Mouse (Mus musculus) embryonic facial prominence, embryonic 13.5 days (tissue): ENCODE measurements around the gene Epha8. TPM values are rescaled to one million over a fixed set of nuclear protein-coding genes. Genes with fewer than 3 reads are reported as not detected.

Source experiments
- ATAC-seq: fragments of 200-750 bp; cut with Nextera tagmentation; 2 replicates; pipeline ENCODE4 v1.8.0; 2017; ENCODE audit warnings: low read depth; ENCODE audit not compliant: insufficient number of reproducible peaks, insufficient read depth, low FRiP score, low TSS enrichment
- H3K27ac ChIP-seq: fragments of 300-500 bp; sonication (generic); 2 replicates; pipeline ENCODE4 v1.5.1; 2015; ENCODE audit warnings: moderate library complexity, mild to moderate bottlenecking, inconsistent platforms
- H3K27me3 ChIP-seq: fragments of 300-500 bp; sonication (generic); 2 replicates; pipeline ENCODE4 v1.6.1; 2015; ENCODE audit warnings: mild to moderate bottlenecking, inconsistent platforms
- H3K36me3 ChIP-seq: fragments of 300-500 bp; sonication (generic); 2 replicates; pipeline ENCODE4 v1.6.1; 2015; ENCODE audit warnings: mild to moderate bottlenecking, inconsistent platforms
- H3K4me1 ChIP-seq: fragments of 300-500 bp; sonication (generic); 2 replicates; pipeline ENCODE4 v1.6.1; 2015; ENCODE audit warnings: inconsistent platforms
- H3K4me2 ChIP-seq: fragments of 300-500 bp; sonication (generic); 2 replicates; pipeline ENCODE4 v1.6.1; 2015; ENCODE audit warnings: moderate library complexity, mild to moderate bottlenecking, inconsistent platforms
- H3K4me3 ChIP-seq: fragments of 300-500 bp; sonication (generic); 2 replicates; pipeline ENCODE4 v1.5.1; 2015; ENCODE audit warnings: mild to moderate bottlenecking, inconsistent platforms
- H3K9ac ChIP-seq: fragments of 300-500 bp; sonication (generic); 2 replicates; pipeline ENCODE4 v1.6.1; 2015; ENCODE audit warnings: mild to moderate bottlenecking, inconsistent platforms
- H3K9me3 ChIP-seq: fragments of 300-500 bp; sonication (generic); 2 replicates; pipeline ENCODE4 v1.6.1; 2016; ENCODE audit warnings: inconsistent platforms
- WGBS: fragments of 180-500 bp; shearing (Covaris S2); methylation state at CpG from one replicate; pipeline ENCODE4 v1.1.7; 2015; ENCODE audit warnings: mixed read lengths; 5-methylcytosine and 5-hydroxymethylcytosine counted together
- polyA plus RNA-seq: library from polyadenylated mRNA; unstranded; fragments of >200 nt; fragmentation: Nextera tagmentation; extraction: Ambion mirVana; gene quantifications from 2 replicates; pipeline ENCODE4 v1.2.1, GENCODE M21; 2015

The Epha8 gene
- polyA plus RNA-seq, 1 experiment from 2014 or later = 1.4 TPM

- Histone ChIP-seq H3K27me3 (peaks cover 69% of the 10 kb centered on the region), H3K27ac (no peak overlapping the region), H3K9ac (no peak overlapping the region), H3K4me2 (no peak overlapping the region), H3K4me1 (peaks cover 28% of the 10 kb centered on the region), H3K4me3 (no peak overlapping the region), H3K9me3 (no peaks in the 10 kb centered on the region), H3K36me3 (no peaks in the 10 kb centered on the region)
- no peak for ATAC-seq
- WGBS = 9% methylated on average over 6 of the region's 6 CpGs
Observed at GRCm38 (mm10) chr4:136970939-136971338, 14.3 kb upstream of the Epha8 start.

DNA sequence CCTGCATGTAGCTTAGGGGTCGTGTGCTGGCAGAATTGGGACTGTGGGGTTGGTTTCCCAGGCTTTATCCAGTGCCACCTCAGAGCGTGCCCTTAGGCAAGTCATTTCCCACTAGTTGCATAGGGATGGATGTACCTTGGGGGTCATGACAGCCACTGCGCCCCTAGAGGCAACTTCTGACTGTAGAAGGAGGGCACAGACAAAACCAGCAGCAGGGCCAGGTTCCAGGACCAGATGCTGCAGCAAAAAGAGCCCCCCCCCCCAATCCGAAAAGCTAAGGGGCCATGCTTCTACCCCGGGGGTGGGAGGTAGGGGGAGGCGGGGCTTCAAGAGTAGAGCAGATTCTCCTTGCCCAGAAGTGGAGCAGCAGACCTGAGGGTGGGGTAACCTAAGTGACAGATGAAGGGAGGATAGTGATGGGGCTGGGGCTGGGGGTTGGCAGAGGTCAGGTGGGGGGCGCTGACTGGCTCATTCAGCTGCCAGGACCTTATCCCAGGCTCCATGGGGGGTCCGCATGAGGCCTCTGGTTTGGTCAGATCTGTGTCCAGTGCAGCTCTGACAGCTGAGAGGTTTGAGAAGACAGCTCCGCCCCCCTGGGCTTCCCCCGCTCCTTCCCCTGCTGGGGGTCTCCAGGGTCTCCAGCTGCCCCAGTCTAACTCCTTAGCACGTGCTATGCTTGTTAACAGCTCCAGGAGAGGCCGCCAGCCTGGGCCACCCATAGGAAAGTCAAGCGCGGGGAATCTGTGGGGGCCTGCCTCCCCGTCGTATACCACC lies 13.1 kb upstream of the Epha8 start:
- peaks cover 80% of the 10 kb centered on the region for H3K27me3 ChIP-seq
- no peaks in the 10 kb centered on the region for H3K36me3 ChIP-seq
- H3K27ac ChIP-seq = no peak overlapping the region
- 44% methylated on average over 16 of the region's 16 CpGs for WGBS
- H3K4me2 ChIP-seq = no peak overlapping the region
- no peak overlapping the region for H3K9ac ChIP-seq
- no peak overlapping the region for H3K4me3 ChIP-seq
- no peaks in the 10 kb centered on the region for H3K9me3 ChIP-seq
- ATAC-seq = no peak
- peaks cover 38% of the 10 kb centered on the region for H3K4me1 ChIP-seq

- H3K4me2 ChIP-seq = no peak overlapping the region
- H3K27me3 ChIP-seq = peaks cover 77% of the 10 kb centered on the region
- H3K27ac ChIP-seq = no peak overlapping the region
- no peak overlapping the region for H3K4me3 ChIP-seq
- no peaks in the 10 kb centered on the region for H3K36me3 ChIP-seq
- ATAC-seq = no peak
- H3K9ac ChIP-seq = no peak overlapping the region
- peaks cover 42% of the 10 kb centered on the region for H3K4me1 ChIP-seq
- WGBS = 47% methylated on average over 8 of the region's 8 CpGs
- no peaks in the 10 kb centered on the region for H3K9me3 ChIP-seq
Observed at GRCm38 (mm10) chr4:136969096-136969495, 12.5 kb upstream of the Epha8 start.

- H3K9ac ChIP-seq = no peak overlapping the region
- peaks cover 47% of the 10 kb centered on the region for H3K4me1 ChIP-seq
- WGBS = 37% methylated on average over 9 of the region's 9 CpGs
- H3K27ac ChIP-seq = no peak overlapping the region
- H3K4me2 ChIP-seq = no peak overlapping the region
- no peaks in the 10 kb centered on the region for H3K36me3 ChIP-seq
- no peaks in the 10 kb centered on the region for H3K9me3 ChIP-seq
- no peak for ATAC-seq
- H3K27me3 ChIP-seq = peaks cover 82% of the 10 kb centered on the region
- H3K4me3 ChIP-seq = no peak overlapping the region
Observed at GRCm38 (mm10) chr4:136967511-136967910, 10.9 kb upstream of the Epha8 start.

GRCm38 (mm10) chr4:136966493-136967390 lies 10.1 kb upstream of the Epha8 start:
- H3K27me3 ChIP-seq = peaks cover 84% of the 10 kb centered on the region
- no peaks in the 10 kb centered on the region for H3K9me3 ChIP-seq
- WGBS = 45% methylated on average over 16 of the region's 16 CpGs
- ATAC-seq = no peak
- no peaks in the 10 kb centered on the region for H3K36me3 ChIP-seq
- no peak overlapping the region for H3K9ac ChIP-seq
- no peak overlapping the region for H3K4me3 ChIP-seq
- no peak overlapping the region for H3K4me2 ChIP-seq
- peaks cover 55% of the 10 kb centered on the region for H3K4me1 ChIP-seq
- H3K27ac ChIP-seq = no peak overlapping the region

- Histone ChIP-seq H3K4me2 (peak overlapping the region; percentile 20; the same call in 1 of the 2 replicates), H3K27me3 (peaks cover 76% of the 10 kb centered on the region), H3K4me1 (peaks cover 56% of the 10 kb centered on the region), H3K9me3 (no peaks in the 10 kb centered on the region), H3K36me3 (no peaks in the 10 kb centered on the region), H3K4me3 (no peak overlapping the region), H3K27ac (no peak overlapping the region), H3K9ac (0 out of 2 replicates have a peak overlapping the region, but pooled peaks have one; percentile 2)
- ATAC-seq = peak; percentile 59
- WGBS = 12% methylated on average over 15 of the region's 15 CpGs
Observed at GRCm38 (mm10) chr4:136964990-136965421, 8.4 kb upstream of the Epha8 start.

GRCm38 (mm10) chr4:136962447-136962846 lies 5.8 kb upstream of the Epha8 start:
- ATAC-seq = no peak
- peaks cover 74% of the 10 kb centered on the region for H3K27me3 ChIP-seq
- H3K9me3 ChIP-seq = no peaks in the 10 kb centered on the region
- no peaks in the 10 kb centered on the region for H3K36me3 ChIP-seq
- WGBS = 52% methylated on average over 4 of the region's 4 CpGs
- peaks cover 42% of the 10 kb centered on the region for H3K4me1 ChIP-seq
- no peak overlapping the region for H3K9ac ChIP-seq
- no peak overlapping the region for H3K4me3 ChIP-seq
- H3K4me2 ChIP-seq = no peak overlapping the region
- H3K27ac ChIP-seq = no peak overlapping the region

DNA sequence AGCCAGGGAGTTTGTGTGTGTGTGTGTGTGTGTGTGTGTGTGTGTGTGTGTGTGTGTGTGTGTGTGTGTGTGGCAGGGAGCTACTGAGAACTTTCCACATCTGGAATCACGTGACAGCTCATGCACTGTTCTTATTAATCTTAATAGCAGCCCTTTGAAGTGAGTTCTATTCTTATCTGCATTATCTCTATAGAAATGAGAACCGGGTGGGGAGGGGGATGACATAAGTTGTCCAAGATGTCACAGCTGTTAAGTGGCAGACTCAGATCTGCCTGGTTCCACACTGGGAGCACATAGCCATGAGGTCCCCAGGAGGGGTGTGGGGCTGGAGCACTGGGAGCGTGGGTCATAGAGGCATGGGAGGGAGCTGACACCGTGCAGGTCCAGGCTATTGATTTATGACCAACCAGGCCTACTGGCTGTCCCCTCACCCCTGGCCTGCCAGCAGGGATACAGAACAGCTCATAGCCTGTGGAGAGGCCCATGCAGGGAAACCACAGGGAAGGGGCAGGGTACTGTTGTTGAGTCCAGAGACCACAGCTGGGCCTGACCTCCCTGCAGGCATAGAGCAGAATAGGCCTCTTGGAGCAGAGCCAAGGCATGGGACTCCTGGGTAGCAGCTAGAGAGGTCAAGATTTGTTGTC lies 5.1 kb upstream of the Epha8 start:
- WGBS = 27% methylated on average over 4 of the region's 4 CpGs
- Histone ChIP-seq H3K9ac (no peak overlapping the region), H3K4me1 (peaks cover 44% of the 10 kb centered on the region), H3K4me3 (no peak overlapping the region), H3K27ac (no peak overlapping the region), H3K36me3 (no peaks in the 10 kb centered on the region), H3K9me3 (no peaks in the 10 kb centered on the region), H3K4me2 (no peak overlapping the region), H3K27me3 (peaks cover 74% of the 10 kb centered on the region)
- ATAC-seq = no peak; the same call in 1 of the 2 replicates

DNA sequence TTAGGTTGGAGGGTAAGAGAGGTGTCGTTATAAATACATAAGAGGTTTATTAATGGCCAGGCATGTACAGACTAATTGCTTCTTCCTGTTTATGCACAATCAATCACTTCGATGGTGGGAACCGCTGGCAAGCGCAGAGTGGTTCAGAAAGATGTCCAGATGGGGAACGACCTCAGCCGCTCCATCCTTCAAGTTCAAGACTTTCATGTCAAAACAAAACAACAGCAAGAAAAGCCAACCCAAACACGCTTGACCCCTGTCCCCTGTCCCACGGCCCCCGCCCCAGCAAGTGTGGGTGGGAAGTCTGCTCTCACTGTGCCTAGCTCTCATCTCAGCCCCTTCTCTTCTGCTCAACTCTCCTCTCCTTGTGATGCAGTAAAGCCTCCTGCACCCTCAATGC lies 4.0 kb upstream of the Epha8 start:
- H3K36me3 ChIP-seq = no peaks in the 10 kb centered on the region
- H3K9ac ChIP-seq = no peak overlapping the region
- WGBS = 71% methylated on average over 9 of the region's 9 CpGs
- H3K27me3 ChIP-seq = peaks cover 74% of the 10 kb centered on the region
- no peak overlapping the region for H3K27ac ChIP-seq
- no peaks in the 10 kb centered on the region for H3K9me3 ChIP-seq
- no peak overlapping the region for H3K4me3 ChIP-seq
- peaks cover 39% of the 10 kb centered on the region for H3K4me1 ChIP-seq
- no peak overlapping the region for H3K4me2 ChIP-seq
- ATAC-seq = no peak

GRCm38 (mm10) chr4:136960068-136960467 lies 3.5 kb upstream of the Epha8 start:
- peaks cover 34% of the 10 kb centered on the region for H3K4me1 ChIP-seq
- H3K4me3 ChIP-seq = no peak overlapping the region
- 43% methylated on average over 3 of the region's 3 CpGs for WGBS
- H3K9ac ChIP-seq = no peak overlapping the region
- H3K9me3 ChIP-seq = no peaks in the 10 kb centered on the region
- H3K27ac ChIP-seq = no peak overlapping the region
- no peak for ATAC-seq
- no peak overlapping the region for H3K4me2 ChIP-seq
- no peaks in the 10 kb centered on the region for H3K36me3 ChIP-seq
- H3K27me3 ChIP-seq = peaks cover 74% of the 10 kb centered on the region

- WGBS = 58% methylated on average over 6 of the region's 6 CpGs
- H3K27ac ChIP-seq = no peak overlapping the region
- H3K36me3 ChIP-seq = no peaks in the 10 kb centered on the region
- H3K4me2 ChIP-seq = no peak overlapping the region
- H3K4me3 ChIP-seq = no peak overlapping the region
- ATAC-seq = no peak
- peaks cover 83% of the 10 kb centered on the region for H3K27me3 ChIP-seq
- no peak overlapping the region for H3K9ac ChIP-seq
- H3K4me1 ChIP-seq = peaks cover 20% of the 10 kb centered on the region
- H3K9me3 ChIP-seq = no peaks in the 10 kb centered on the region
Observed at GRCm38 (mm10) chr4:136954562-136954961, 2.1 kb downstream of the Epha8 start.
